Mouse (Mus musculus): ENCODE data around the gene Mogat2.

Mogat2 gene

DNA sequence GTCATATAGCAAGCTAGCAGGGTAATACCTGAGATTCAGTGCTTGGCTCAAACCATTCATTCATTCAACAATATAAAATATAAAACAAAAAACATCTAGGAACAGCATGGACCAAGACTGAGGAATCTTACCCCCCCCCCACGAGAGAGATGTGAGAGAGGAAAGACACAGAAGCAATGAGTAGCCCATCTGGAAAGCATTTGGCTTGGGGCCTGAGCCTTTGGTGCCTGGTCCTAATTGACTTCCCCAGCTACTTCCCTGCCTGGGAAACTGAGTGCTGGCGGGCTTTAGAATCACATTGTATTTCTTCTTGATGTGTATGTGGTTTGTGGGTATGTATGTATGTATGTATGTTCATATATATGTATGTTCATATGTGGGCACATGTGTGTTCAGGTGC lies 2.8 kb downstream of the Mogat2 start:
- DNase-seq (ENCODE audit: low spot score), result peak; percentile 64

DNA sequence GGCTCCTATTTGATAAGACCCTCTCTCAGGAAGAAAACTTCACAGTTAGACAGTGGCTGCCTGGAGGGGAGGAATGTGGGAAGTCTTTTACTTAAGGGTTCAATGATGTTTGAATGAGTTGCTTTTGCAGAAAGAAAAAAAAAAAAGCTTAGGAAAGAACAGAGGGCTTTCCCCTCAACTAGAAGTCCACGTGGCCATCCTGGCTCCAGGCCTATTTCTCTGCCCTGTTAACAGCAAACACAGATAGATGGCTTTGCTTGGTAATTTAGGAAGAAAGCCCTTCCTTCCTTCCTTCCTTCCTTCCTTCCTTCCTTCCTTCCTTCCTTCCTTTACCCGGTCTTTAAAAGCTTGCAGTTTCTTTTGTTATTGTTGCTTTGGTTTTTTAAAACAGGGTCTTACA lies 3.5 kb downstream of the Mogat2 start:
- no peak for DNase-seq (ENCODE audit: low spot score)

DNA sequence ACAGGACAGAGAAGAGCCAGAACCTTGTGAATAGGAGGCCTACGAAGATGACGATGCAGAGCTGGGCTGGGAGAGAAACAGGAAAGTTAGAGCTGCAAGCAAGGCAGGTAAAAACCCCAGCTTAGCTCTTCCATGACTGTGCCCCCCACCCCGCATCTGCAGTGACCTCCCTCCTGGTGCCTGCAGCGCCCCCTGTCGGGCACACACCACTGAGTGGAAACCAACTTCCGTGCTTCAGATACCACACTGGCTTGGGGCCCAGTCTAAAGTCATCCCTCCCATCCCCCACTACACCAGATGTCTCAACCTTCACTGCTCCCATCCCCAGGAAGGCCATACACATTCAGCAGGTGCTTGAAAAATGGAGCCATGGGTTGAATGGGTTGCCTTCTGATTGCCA lies 5.8 kb downstream of the Mogat2 start:
- no peak for DNase-seq (ENCODE audit: low spot score)

DNA sequence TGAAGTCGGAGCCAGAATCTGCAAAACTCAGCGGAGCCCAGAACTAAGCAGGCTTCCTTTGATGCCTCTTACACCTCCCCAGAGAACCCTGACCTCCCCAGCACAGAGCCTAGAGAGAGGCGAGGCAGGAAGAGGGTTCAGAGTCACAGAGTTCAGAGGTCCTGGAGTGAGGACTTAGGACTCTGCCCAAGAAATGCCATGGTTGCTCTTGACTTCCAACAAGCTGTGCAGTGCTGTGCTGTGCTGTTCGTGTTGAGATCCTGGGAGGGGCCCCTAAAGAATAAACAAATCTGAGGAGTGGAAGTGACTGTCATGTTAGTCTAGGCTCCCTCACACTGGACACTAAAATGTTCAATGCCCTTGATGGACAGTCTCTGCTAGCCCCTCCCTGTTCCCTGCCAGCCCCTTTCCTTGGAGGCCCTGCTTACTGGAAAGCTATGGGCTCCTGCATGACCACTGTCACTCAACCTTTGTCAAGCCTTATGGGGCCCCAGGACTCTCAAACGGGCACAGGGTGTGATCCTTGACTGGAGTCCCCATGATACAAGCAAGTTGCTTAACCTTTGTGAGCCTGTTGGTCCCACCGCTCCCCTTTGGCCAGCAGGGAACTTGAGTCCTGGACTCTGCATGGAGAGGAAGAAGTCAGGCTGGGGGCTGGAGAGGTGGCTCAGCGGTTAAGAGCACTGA lies 8.2 kb downstream of the Mogat2 start:
- no peak for DNase-seq (ENCODE audit: low spot score)

DNA sequence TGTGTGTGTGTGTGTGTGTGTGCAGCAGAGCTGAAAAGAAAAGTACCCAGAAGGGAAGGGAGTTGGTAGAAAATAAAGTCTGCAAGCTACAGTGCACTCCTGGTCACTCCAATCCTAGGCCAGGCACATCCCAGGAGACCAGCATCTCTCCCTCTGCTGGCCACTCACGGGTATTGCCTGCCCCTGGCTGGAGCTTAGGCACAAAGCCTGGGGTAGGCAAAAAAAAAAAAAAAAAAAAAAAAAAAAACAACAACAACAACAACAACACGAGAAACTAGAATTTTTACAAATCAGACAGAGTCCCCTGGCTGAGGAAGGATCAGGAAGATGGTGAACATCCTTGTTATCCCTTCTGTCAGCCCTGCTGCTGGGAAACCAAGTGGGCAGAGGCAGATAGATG lies 9.0 kb downstream of the Mogat2 start:
- DNase-seq (ENCODE audit: low spot score), result peak; percentile 79

DNA sequence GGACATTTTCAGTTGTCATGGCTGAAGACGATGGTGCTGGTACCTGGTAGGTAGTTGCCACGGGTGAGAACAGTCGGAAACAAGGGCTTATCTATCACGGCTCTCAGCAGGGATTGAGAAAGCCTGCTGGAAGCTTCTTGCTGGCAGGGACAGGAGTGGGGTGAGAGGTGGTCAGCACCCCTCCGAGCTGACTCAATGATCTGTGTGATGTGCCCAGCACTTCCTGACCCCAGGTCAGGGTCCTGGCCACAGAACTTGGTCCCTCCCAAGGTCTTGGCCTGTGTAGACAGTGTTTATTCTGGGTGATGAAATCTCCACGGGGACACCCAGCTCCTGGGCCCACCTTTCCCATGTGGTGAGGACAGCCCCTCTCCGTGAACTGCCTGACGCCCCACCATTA lies 9.6 kb downstream of the Mogat2 start:
- DNase-seq (ENCODE audit: low spot score), result no peak

DNA sequence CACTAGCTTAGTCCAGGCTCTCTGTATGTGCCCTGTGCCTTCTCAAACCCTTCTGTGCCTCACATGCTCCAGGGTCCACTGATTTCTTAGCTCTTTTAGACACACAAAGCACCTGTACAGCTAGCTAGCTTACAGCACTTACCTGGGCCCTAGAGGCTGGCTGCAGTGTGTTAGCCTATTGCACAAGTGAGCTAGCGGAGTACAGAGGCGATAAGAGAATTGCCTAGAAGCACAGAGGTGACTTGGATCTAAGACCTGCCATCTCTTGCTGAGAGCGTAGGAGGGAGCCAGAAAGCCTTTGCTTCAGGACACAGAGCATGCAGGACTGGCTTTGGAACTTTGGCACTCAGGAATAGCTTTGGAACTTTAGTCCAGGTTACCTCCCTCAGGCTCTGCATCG lies 11.2 kb downstream of the Mogat2 start:
- DNase-seq (ENCODE audit: low spot score), result no peak

DNA sequence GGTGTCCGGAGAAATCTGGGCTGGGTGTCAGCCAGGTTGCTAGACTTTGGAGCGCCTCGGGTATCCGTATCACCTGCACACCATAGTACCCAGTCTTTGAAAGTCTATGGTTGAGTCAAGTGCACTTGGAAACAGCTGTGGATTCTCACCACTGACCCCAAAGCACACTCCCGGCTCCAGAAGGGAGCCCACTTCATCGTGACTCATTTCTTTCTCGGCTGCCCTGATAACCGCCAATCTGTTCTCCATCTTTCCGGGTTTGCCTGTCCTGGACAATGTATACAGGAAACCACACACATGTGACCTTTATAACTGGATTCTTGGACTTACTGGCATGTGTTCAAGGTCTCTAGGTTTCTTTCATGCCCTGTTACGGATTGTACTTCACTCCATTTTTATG lies 11.8 kb downstream of the Mogat2 start:
- DNase-seq (ENCODE audit: low spot score), result no peak

DNA sequence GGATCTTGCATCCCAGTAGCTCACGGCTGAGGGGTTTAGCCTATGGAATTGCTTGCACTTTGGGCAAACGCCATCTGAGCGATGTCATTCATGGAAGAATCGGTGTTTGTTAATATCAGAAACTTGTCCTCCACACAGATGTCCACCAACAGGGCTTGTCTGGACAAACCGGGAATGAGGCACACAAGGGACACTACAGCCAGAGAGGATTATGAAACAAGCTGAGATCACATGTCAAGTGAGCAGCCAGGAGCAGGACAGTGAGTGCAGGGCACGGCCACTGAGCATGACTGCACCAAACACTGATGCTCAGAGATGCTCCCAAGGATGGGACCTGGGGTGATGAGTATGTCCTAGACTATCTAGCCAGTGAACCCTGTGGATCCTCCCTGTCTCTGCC lies 13.0 kb downstream of the Mogat2 start:
- no peak for DNase-seq (ENCODE audit: low spot score)

DNA sequence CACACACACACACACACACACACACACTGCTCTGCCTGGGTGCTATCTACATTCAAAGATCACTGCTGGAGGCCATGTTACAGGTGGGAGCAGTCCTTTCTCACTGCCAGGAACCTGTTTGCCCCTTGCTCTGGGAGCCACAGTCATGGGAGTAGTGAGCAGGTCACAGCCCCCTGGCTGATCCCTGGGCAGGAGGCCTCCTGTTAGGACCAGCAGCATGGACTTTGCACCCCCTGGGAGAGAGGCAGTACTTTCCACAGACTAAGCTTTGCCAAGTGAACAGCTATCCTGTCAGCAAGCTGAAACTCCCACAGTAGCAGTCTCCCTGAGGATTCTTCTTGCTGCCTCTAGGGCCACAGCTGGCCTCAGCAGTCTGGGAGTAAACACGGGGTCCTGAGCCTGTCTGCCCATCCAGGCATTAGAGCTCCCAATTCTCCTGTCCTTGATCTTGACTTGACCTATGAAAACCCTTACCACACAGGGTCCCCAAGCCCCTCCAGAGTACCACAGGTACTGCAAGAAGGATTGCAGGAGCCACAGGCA lies 13.7 kb downstream of the Mogat2 start:
- no peak for DNase-seq (ENCODE audit: low spot score)

DNA sequence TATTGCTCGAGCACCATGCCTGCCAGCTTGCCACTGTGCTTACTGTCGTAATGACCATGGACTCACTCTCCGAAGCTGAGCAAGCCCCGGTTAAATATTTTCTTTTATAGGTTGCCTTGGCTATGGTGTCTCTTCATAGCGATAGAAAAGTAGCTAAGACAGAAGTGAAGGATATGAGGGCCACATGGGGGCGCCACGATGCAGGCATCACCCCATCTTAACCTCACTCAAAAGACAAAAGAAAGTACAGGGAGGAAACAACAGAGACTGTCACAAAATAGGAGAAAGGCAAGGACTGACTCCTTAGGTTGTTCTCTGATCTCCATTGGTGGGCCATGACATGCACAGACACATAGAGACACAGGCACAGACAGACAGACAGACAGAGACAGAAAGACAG lies 14.2 kb downstream of the Mogat2 start:
- no peak for DNase-seq (ENCODE audit: low spot score)

DNA sequence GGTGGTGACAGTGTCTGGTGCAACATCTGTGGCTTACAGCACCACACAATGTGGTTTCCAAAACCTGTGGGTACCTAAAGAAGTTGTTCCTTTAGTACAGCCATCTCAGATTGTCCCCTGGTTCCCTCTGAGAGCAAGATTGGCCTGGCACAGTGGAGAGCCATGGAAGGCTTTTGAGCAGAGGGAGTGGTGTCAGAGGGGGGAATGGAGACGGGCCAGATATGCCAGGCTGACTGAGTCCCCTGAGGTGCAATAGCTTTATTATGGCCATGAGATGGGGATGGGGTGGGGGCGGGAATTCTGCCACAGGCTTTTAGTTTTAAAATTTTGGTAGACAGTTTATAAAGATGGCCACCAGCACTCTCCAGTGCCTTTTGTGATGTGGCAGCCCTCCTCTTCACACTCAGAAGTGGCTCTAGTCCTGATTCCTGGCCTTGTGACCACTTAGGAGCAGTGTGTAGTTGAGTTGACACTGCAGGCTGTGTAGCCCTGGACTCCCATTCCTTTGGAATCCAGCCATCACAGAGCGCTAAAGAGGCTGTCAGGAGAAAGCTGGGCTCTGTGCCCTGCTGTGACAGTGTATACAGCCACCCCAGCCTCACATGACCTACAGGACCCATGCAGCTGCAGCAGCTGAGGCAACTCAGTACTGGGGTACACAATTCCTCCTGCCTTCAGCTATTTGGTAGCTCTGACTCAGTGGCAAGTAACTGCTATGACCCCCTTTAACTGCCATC lies 20.9 kb downstream of the Mogat2 start:
- no peak for DNase-seq (ENCODE audit: low spot score)

DNA sequence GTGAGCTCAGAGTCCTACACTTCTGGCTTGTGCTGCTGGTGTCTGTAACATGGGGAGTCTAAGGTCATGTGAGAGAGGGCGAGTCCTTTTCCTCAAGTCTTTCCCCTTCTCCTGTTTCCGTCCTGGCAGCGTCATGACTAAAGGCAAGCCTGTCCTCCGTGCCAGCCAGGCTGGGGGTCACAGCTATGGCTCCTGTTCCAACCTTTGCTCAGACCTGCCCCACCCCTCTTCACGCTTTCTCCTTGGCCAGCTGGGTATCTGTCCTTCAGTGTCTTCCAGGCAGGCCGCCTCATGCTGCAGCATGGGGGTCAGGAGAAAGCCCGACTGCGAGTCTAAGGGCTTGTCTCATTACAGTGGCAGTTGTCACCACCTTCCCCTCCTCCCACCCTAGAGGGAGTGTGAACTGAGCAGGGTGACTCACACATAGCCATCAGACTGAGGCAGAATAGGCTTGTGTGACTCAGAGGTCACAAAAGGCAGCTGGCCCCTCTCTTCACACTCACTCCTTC lies 23.0 kb downstream of the Mogat2 start:
- no peak for DNase-seq (ENCODE audit: low spot score)

DNA sequence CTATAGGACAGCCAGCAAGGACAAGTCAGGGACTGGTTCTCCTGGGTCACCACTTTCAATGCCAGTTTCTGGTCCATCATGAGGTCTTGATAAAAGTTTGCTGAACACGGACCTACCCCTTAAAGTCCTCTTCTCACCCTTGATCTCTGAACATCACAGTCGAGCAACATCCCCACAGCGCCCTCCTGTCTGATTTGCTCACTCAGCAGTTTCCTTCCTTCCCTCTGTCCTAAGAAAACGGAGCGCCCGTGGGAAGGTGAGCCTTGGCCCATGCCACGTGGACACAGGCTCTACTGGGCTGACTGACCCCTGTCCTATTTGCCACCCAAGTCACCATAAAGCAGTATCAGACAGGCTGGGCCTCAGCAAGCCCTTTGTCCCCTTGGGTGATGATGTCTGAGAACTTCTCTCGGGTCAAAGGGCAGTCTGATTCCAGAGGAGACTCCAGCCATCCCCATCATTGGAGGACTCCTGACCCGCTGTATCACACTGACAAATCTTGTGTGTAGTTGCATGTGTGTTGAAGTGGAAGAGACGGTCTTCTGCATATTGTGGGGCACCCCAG lies 23.7 kb downstream of the Mogat2 start:
- no peak for DNase-seq (ENCODE audit: low spot score)

DNA sequence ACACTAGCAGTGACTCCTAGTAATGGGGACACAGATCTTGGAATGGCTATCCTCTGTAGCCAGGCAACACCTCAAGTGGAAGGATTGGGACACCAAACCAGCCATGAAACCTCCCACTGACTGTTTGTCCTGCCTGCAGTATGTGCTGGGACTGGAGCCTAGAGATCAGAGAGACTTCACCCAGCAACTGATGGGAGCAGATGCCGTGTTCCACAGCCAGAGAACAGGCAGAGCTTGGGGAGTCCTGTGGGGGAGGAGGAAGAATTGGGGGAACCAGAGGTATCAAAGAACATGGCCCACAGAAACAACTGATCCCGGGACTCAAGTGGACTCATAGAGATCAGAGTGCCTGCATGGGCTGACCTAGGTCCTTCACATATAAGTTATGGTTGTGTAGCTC lies 24.7 kb downstream of the Mogat2 start:
- no peak for DNase-seq (ENCODE audit: low spot score)

DNA sequence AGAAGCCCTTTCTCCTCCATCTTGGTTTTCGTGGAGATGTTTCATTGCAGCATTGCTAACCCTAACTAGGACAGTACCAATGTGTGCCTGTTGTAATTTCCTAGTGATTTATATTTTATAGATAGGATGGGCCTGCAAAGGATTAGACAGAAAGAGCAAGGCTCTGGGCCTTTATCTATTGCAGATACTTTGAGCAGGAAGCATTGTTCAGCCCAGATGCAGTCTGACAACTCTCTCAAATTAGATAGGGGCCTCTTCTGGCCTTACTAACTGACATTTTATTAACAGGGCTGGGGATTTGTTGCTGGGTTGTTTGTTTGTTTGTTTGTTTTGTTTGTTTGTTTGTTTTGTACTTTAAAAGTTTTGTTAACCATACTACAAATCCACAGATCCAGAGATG lies 25.4 kb downstream of the Mogat2 start:
- no peak for DNase-seq (ENCODE audit: low spot score)

DNA sequence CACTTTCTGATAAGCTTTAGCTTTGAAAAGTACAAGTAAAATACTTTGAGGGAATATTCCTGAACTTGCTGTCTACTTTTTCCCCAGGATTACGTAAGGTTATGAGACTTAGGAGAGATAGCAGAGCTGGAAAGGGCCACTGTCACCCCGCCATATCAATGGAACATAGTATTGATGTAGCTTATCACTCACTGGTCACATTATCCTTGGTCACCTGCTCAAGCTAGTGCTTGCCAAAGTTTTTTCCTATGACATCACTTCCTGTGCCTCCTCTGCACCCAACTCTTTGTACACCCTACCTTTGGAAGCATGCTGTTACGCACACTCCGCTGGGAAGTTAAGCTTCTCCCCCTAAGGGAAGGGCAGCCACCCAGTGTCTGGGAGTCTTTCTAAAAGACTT lies 29.7 kb downstream of the Mogat2 start:
- no peak for DNase-seq (ENCODE audit: low spot score)

DNA sequence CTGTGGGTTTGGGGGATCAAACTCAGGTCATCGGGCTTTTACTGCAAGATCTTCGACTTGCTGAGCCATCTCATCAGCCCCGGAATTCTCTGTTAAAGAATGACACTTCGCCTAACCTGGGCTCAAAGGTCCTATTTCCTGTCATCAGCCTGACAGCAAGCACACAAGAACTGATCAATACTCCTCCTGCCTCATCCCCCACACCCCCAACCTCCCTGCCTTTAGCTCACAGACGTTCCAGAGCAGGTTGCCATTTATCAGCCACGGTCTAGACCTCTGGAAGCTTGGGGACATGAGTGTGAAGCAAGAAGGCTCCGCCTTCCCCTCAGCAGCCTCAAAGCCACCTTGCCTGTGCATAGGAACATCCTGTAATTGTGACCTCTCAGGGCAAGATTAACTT lies 32.1 kb downstream of the Mogat2 start:
- no peak for DNase-seq (ENCODE audit: low spot score)

DNA sequence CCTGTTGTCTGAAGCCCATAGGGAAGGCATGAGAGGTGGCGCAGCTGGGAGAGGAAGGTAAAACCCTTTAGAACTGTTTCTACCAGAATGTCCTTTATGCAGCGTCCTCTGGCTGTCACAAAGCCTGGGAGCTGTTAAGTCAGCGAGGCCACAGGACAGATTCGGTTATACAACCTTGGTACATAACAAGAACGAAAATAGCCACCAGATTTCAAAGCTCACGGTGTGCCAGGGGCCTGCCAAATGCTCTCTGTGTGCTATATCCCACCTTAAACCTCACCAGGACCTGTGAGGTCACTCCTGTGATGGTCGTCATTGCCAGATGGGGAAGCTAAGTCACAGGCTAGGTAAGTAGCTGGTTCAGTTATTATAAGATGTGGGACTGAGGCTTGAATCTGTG lies 36.3 kb downstream of the Mogat2 start:
- no peak for DNase-seq (ENCODE audit: low spot score)

DNA sequence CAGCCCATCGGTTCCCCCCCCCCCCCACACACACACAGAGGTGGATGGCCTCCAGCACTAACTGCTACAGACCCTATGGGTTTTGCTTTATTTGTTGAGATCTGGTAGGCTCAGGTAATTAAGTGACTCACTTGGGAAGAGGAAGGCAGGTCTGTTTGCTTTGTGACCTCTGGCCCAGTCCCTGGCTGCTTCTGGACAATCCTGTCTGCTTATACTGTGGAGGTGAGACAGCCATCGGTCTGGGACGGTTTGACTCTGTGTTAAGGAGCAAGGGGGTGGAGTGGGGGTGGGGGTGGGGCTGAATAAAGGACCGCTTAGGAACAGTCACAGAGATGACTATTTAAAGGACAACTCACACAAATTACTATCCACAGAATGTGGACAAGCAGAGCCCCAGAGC lies 38.1 kb downstream of the Mogat2 start:
- DNase-seq (ENCODE audit: low spot score), result no peak

DNA sequence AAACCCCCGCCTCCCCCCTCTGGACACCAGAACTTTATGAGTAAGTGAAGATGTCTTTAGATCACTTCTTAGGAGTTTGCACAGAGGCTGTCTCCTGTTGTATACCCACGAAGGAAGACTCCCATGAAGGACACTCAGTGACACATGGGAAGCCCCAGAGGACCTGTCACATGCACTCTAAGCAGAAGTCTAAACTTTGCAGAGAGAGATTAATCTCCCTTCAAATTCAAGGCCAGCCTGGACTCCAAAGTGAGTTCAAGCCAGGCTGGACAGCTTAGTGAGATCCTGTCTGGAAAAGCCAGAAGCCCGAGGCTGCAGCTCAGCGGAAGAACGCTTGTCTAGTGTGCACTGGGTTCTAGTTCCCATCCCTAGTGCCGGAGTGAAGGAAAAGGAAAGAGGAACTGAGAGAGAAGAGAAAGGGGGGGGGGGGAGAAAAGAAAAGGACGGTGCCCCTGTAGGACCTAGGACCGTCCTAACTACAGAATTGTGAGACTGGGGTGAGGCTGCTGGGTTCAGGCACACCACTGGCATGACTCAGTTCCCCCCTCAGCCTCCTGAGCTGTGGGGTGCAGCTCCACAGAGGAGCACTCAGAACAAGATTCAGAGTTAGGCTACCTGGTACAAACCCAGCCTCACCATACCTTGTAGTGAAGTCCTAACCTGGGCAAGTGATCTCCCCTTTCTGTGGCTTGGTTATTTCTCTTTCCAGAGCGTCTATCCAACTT lies 38.8 kb downstream of the Mogat2 start:
- DNase-seq (ENCODE audit: low spot score), result no peak

DNA sequence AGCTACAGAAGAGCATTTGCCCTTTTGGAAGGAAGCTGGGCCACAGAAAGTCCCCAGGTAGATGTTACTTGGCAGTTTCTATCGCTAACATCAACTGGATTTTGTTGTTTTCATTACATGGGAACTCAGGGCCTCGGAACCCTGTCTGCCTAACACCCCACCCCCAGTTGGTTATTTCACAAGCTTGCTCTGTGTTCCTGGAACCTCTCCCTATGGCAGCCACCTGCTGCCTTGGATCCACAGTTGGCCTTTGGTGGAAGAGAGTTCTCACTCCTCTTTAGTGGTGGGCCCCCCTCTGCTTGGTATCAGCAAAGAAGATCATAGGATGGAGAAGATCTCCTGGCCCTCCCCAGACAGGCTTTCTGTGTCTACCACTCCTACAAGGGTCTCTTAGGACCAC lies 39.6 kb downstream of the Mogat2 start:
- no peak for DNase-seq (ENCODE audit: low spot score)

DNA sequence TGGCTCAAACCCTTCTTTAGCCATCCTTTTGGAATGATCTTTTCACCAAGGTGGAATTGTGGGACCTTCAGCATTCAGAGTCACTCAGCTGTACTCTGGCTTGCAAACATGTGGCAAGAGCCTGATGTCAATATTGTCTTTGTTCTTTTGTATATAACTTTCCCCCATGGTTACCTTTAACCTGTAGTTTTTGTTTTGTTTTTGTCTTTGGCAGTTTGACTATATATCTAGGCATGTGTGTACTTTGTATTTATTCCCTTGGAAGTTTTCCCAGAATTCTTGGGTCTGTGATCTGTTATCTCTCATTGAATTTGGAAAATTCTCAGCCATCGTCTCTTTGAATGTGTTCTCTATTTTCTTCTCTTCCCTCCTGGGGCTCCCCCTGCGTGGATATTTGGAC lies 43.9 kb downstream of the Mogat2 start:
- DNase-seq (ENCODE audit: low spot score), result no peak
